In genomic region chr6:71877965-71878760, GRCm38 (mm10) we compare ENCODE assay signal across 12 mouse cellular contexts. TPM values are rescaled to one million over a fixed set of nuclear protein-coding genes. Genes with fewer than 3 reads are reported as not detected.
DNase-seq lines count a peak whose midpoint lies in the region; ATAC-seq and TF ChIP-seq lines count a peak whose summit lies in the region.
"Had no signal": no experiment of that assay in that cellular context is flagged by ENCODE, and none has a peak within 500 bp of the region (broad histone marks: within the 10 kb centered on the region; RNA-seq: fewer than 3 reads in every experiment).

No protein-coding gene starts in this region.

- peak; percentile 33 for TF ChIP-seq CTCF in stomach, postnatal 0 days (IDR thresholded peaks at IDR 0.05; ENCODE audit: low read depth)

- no peak overlapping the region for H3K9ac ChIP-seq in forebrain, embryonic 14.5 days (ENCODE audit: low read length)
- H3K9ac ChIP-seq in forebrain, embryonic 15.5 days (replicated peaks): no peak overlapping the region
- H3K9ac ChIP-seq in midbrain, embryonic 16.5 days (ENCODE audit: low read depth, low read length): no peak overlapping the region
- no peak overlapping the region for H3K9ac ChIP-seq in midbrain, embryonic 11.5 days (ENCODE audit: low read length)
- no peak overlapping the region for H3K9ac ChIP-seq in stomach, postnatal 0 days (ENCODE audit: low read length)
- H3K9ac ChIP-seq: limb, embryonic 15.5 days had no signal

- H3K27ac ChIP-seq in forebrain, embryonic 14.5 days (ENCODE audit: low read depth, low read length): no peak overlapping the region
- no peak overlapping the region for H3K27ac ChIP-seq in forebrain, embryonic 15.5 days (replicated peaks)
- no peak overlapping the region for H3K27ac ChIP-seq in midbrain, embryonic 16.5 days (ENCODE audit: low read length)
- H3K27ac ChIP-seq in midbrain, embryonic 11.5 days (ENCODE audit: low read depth, low read length): no peak overlapping the region
- no peak overlapping the region for H3K27ac ChIP-seq in stomach, postnatal 0 days (replicated peaks)
- H3K27ac ChIP-seq: limb, embryonic 15.5 days had no signal

- WGBS in forebrain, embryonic 14.5 days: 86% methylated on average over 3 of the region's 3 CpGs
- 90% methylated on average over 3 of the region's 3 CpGs for WGBS in forebrain, embryonic 15.5 days
- WGBS in midbrain, embryonic 16.5 days: 95% methylated on average over 3 of the region's 3 CpGs
- 94% methylated on average over 3 of the region's 3 CpGs for WGBS in midbrain, embryonic 11.5 days
- WGBS in stomach, postnatal 0 days: 94% methylated on average over 3 of the region's 3 CpGs

- TF ChIP-seq EP300 in stomach, postnatal 0 days (optimal IDR thresholded peaks at IDR 0.05): no peak

- H3K4me3 ChIP-seq in forebrain, embryonic 14.5 days (ENCODE audit: low read depth, low read length): no peak overlapping the region
- no peak overlapping the region for H3K4me3 ChIP-seq in forebrain, embryonic 15.5 days
- no peak overlapping the region for H3K4me3 ChIP-seq in midbrain, embryonic 16.5 days (ENCODE audit: low read depth, low read length)
- H3K4me3 ChIP-seq in midbrain, embryonic 11.5 days (ENCODE audit: low read depth, low read length): no peak overlapping the region
- H3K4me3 ChIP-seq in stomach, postnatal 0 days (ENCODE audit: low read depth, low read length): no peak overlapping the region
- H3K4me3 ChIP-seq: limb, embryonic 15.5 days had no signal

- H3K27me3 ChIP-seq in forebrain, embryonic 14.5 days (replicated peaks; ENCODE audit: control insufficient read depth, insufficient read depth, low read length): no peaks in the 10 kb centered on the region
- no peaks in the 10 kb centered on the region for H3K27me3 ChIP-seq in forebrain, embryonic 15.5 days
- H3K27me3 ChIP-seq in midbrain, embryonic 16.5 days (ENCODE audit: control insufficient read depth, insufficient read depth, low read depth, low read length): no peaks in the 10 kb centered on the region
- H3K27me3 ChIP-seq in midbrain, embryonic 11.5 days (ENCODE audit: control insufficient read depth, insufficient read depth, low read length): no peaks in the 10 kb centered on the region
- no peaks in the 10 kb centered on the region for H3K27me3 ChIP-seq in stomach, postnatal 0 days (ENCODE audit: control insufficient read depth, insufficient read depth, low read length)
- H3K27me3 ChIP-seq: limb, embryonic 15.5 days had no signal

- H3K4me2 ChIP-seq in forebrain, embryonic 14.5 days (ENCODE audit: low read length): no peak overlapping the region
- H3K4me2 ChIP-seq in forebrain, embryonic 15.5 days (replicated peaks): no peak overlapping the region
- H3K4me2 ChIP-seq in midbrain, embryonic 16.5 days (ENCODE audit: low read length): no peak overlapping the region
- no peak overlapping the region for H3K4me2 ChIP-seq in midbrain, embryonic 11.5 days
- no peak overlapping the region for H3K4me2 ChIP-seq in stomach, postnatal 0 days (replicated peaks; ENCODE audit: low read depth)
- H3K4me2 ChIP-seq: limb, embryonic 15.5 days had no signal

- no peak for DNase-seq in forebrain, embryonic 14.5 days (ENCODE audit: low spot score)
- DNase-seq in midbrain, embryonic 11.5 days (ENCODE audit: low spot score, missing footprints): no peak
- no peak for DNase-seq in stomach, postnatal 0 days (ENCODE audit: low spot score)
- no peak for DNase-seq in cerebellum, postnatal 14 days
- DNase-seq in thymus, postnatal 14 days: no peak
- DNase-seq: cerebellum, adult 11-12 months; heart, postnatal 14 days; kidney, adult 8-10 months had no signal

- 0 out of 2 replicates have a peak, but pooled peaks have one; percentile 12 for ATAC-seq in forebrain, embryonic 14.5 days
- ATAC-seq in forebrain, embryonic 15.5 days (replicated peaks): no peak
- ATAC-seq in midbrain, embryonic 16.5 days: 0 out of 2 replicates have a peak, but pooled peaks have one; percentile 26
- ATAC-seq in midbrain, embryonic 11.5 days (ENCODE audit: low FRiP score): no peak
- ATAC-seq in granulocyte monocyte progenitor cell, adult 5-6 weeks (replicated peaks; ENCODE audit: poor library complexity, severe bottlenecking): peak; percentile 57
- no peak for ATAC-seq in stomach, postnatal 0 days (ENCODE audit: low FRiP score, low TSS enrichment)

- H3K36me3 ChIP-seq in forebrain, embryonic 14.5 days (ENCODE audit: control insufficient read depth, insufficient read depth, low read length): peaks cover 91% of the 10 kb centered on the region
- peaks cover 84% of the 10 kb centered on the region for H3K36me3 ChIP-seq in forebrain, embryonic 15.5 days
- H3K36me3 ChIP-seq in midbrain, embryonic 16.5 days (ENCODE audit: control insufficient read depth, insufficient read depth, low read length): peaks cover 39% of the 10 kb centered on the region
- H3K36me3 ChIP-seq in midbrain, embryonic 11.5 days (ENCODE audit: control insufficient read depth, insufficient read depth, low read length): peaks cover 29% of the 10 kb centered on the region
- peaks cover 32% of the 10 kb centered on the region for H3K36me3 ChIP-seq in stomach, postnatal 0 days (ENCODE audit: control insufficient read depth, insufficient read depth, low read length)

- H3K4me1 ChIP-seq in forebrain, embryonic 14.5 days (ENCODE audit: control insufficient read depth, insufficient read depth, low read length): no peaks in the 10 kb centered on the region
- H3K4me1 ChIP-seq in forebrain, embryonic 15.5 days: no peaks in the 10 kb centered on the region
- no peaks in the 10 kb centered on the region for H3K4me1 ChIP-seq in midbrain, embryonic 16.5 days (ENCODE audit: control insufficient read depth, insufficient read depth, low read length)
- no peaks in the 10 kb centered on the region for H3K4me1 ChIP-seq in midbrain, embryonic 11.5 days (ENCODE audit: control insufficient read depth, insufficient read depth, low read length)
- no peaks in the 10 kb centered on the region for H3K4me1 ChIP-seq in stomach, postnatal 0 days (replicated peaks; ENCODE audit: control insufficient read depth, insufficient read depth)
- H3K4me1 ChIP-seq: limb, embryonic 15.5 days had no signal

- H3K9me3 ChIP-seq in forebrain, embryonic 14.5 days (replicated peaks; ENCODE audit: control insufficient read depth, low read length): no peaks in the 10 kb centered on the region
- no peaks in the 10 kb centered on the region for H3K9me3 ChIP-seq in forebrain, embryonic 15.5 days
- no peaks in the 10 kb centered on the region for H3K9me3 ChIP-seq in midbrain, embryonic 16.5 days (replicated peaks; ENCODE audit: control insufficient read depth, low read length, poor library complexity, severe bottlenecking)
- H3K9me3 ChIP-seq in midbrain, embryonic 11.5 days (ENCODE audit: control insufficient read depth, low read length): no peaks in the 10 kb centered on the region
- no peaks in the 10 kb centered on the region for H3K9me3 ChIP-seq in stomach, postnatal 0 days (ENCODE audit: control insufficient read depth, low read length)
- H3K9me3 ChIP-seq: limb, embryonic 15.5 days had no signal

RNA-seq across cellular contexts. Expression of gene Ptcd3, which starts 30.4 kb away (rescaled TPM):
- 99.9 and 105 TPM in 2 replicates for polyA plus RNA-seq in forebrain, embryonic 14.5 days (2014; fragmentation: Nextera tagmentation; extraction: Ambion mirVana)
- polyA plus RNA-seq in forebrain, embryonic 15.5 days (2015; fragmentation: Nextera tagmentation; extraction: Ambion mirVana): 90.4 and 98.1 TPM in 2 replicates
- 75.6 and 84.6 TPM in 2 replicates for polyA plus RNA-seq in midbrain, embryonic 16.5 days (2015; fragmentation: Nextera tagmentation; extraction: Ambion mirVana)
- 125 and 126 TPM in 2 replicates for polyA plus RNA-seq in midbrain, embryonic 11.5 days (2014; fragmentation: Nextera tagmentation; extraction: Ambion mirVana)
- total RNA-seq in granulocyte monocyte progenitor cell, adult 5-6 weeks (2014; fragmentation: Nextera tagmentation): 113 and 134 TPM in 2 replicates
- 153 and 171 TPM in 2 replicates for total RNA-seq in granulocyte monocyte progenitor cell, adult 5-6 weeks (2017)
- polyA plus RNA-seq in stomach, postnatal 0 days (2015; fragmentation: Nextera tagmentation; extraction: Ambion mirVana): 31.1 and 32.4 TPM in 2 replicates

RNA-seq across cellular contexts. Expression of gene Polr1a, which starts 30.7 kb away (rescaled TPM):
- 10.4 and 14.3 TPM in 2 replicates for polyA plus RNA-seq in forebrain, embryonic 14.5 days (2014; fragmentation: Nextera tagmentation; extraction: Ambion mirVana)
- polyA plus RNA-seq in forebrain, embryonic 15.5 days (2015; fragmentation: Nextera tagmentation; extraction: Ambion mirVana): 18.9 and 19.9 TPM in 2 replicates
- 18.6 and 19.6 TPM in 2 replicates for polyA plus RNA-seq in midbrain, embryonic 16.5 days (2015; fragmentation: Nextera tagmentation; extraction: Ambion mirVana)
- 26.5 and 27.3 TPM in 2 replicates for polyA plus RNA-seq in midbrain, embryonic 11.5 days (2014; fragmentation: Nextera tagmentation; extraction: Ambion mirVana)
- total RNA-seq in granulocyte monocyte progenitor cell, adult 5-6 weeks (2014; fragmentation: Nextera tagmentation): 40.1 and 78.8 TPM in 2 replicates
- total RNA-seq in granulocyte monocyte progenitor cell, adult 5-6 weeks (2017): 83.1 and 91.6 TPM in 2 replicates
- 8.4 and 9.8 TPM in 2 replicates for polyA plus RNA-seq in stomach, postnatal 0 days (2015; fragmentation: Nextera tagmentation; extraction: Ambion mirVana)

RNA-seq across cellular contexts. Expression of gene Immt, which starts 47.0 kb away (rescaled TPM):
- 157 and 163 TPM in 2 replicates for polyA plus RNA-seq in forebrain, embryonic 14.5 days (2014; fragmentation: Nextera tagmentation; extraction: Ambion mirVana)
- 149 and 151 TPM in 2 replicates for polyA plus RNA-seq in forebrain, embryonic 15.5 days (2015; fragmentation: Nextera tagmentation; extraction: Ambion mirVana)
- 149 and 151 TPM in 2 replicates for polyA plus RNA-seq in midbrain, embryonic 16.5 days (2015; fragmentation: Nextera tagmentation; extraction: Ambion mirVana)
- 186 and 205 TPM in 2 replicates for polyA plus RNA-seq in midbrain, embryonic 11.5 days (2014; fragmentation: Nextera tagmentation; extraction: Ambion mirVana)
- 148 and 158 TPM in 2 replicates for total RNA-seq in granulocyte monocyte progenitor cell, adult 5-6 weeks (2014; fragmentation: Nextera tagmentation)
- 142 and 149 TPM in 2 replicates for total RNA-seq in granulocyte monocyte progenitor cell, adult 5-6 weeks (2017)
- polyA plus RNA-seq in stomach, postnatal 0 days (2015; fragmentation: Nextera tagmentation; extraction: Ambion mirVana): 132 and 140 TPM in 2 replicates

RNA-seq across cellular contexts. Expression of gene Mrpl35, which starts 51.4 kb away (rescaled TPM):
- polyA plus RNA-seq in forebrain, embryonic 14.5 days (2014; fragmentation: Nextera tagmentation; extraction: Ambion mirVana): 44.9 and 51.5 TPM in 2 replicates
- polyA plus RNA-seq in forebrain, embryonic 15.5 days (2015; fragmentation: Nextera tagmentation; extraction: Ambion mirVana): 37.7 and 41.0 TPM in 2 replicates
- polyA plus RNA-seq in midbrain, embryonic 16.5 days (2015; fragmentation: Nextera tagmentation; extraction: Ambion mirVana): 36.1 and 39.4 TPM in 2 replicates
- polyA plus RNA-seq in midbrain, embryonic 11.5 days (2014; fragmentation: Nextera tagmentation; extraction: Ambion mirVana): 58.0 and 58.2 TPM in 2 replicates
- 21.6 and 34.0 TPM in 2 replicates for total RNA-seq in granulocyte monocyte progenitor cell, adult 5-6 weeks (2014; fragmentation: Nextera tagmentation)
- total RNA-seq in granulocyte monocyte progenitor cell, adult 5-6 weeks (2017): 40.0 and 54.7 TPM in 2 replicates
- 61.4 and 65.2 TPM in 2 replicates for polyA plus RNA-seq in stomach, postnatal 0 days (2015; fragmentation: Nextera tagmentation; extraction: Ambion mirVana)

Comparison
In these comparisons a context has a peak if more than half of its experiments do, and no peak if none do; other contexts are left out.
1. ATAC-seq: peak in forebrain, embryonic 14.5 days (single experiment), midbrain, embryonic 16.5 days (single experiment) and granulocyte monocyte progenitor cell, adult 5-6 weeks (single experiment); none in forebrain, embryonic 15.5 days (single experiment), midbrain, embryonic 11.5 days (single experiment) and stomach, postnatal 0 days (single experiment).